Mouse (Mus musculus): ENCODE measurements around the gene Cntn1.

DNA sequence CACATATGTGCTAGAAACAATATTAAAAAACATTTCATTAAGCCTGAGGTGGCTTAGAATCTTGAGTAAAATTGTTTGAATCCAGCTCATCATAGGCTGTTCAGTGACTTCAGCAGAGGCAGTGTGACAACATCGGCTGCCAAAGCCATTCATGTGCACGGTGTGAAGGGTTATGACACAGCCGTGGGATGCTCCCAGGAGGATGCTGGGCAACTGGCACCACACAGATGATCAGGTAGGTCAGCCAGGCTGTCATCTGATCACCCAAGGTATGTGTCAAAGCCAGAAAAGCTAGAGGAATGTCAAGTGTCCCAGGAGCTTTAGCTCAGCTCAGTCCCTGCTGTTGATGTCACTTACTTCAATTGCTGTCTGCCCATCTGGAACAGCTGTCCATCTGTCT lies 49.5 kb upstream of the Cntn1 start:
- no peak for TF ChIP-seq EP300 (IDR thresholded peaks at IDR 0.05)
- TF ChIP-seq CTCF (IDR thresholded peaks at IDR 0.05): no peak

Data from lung, postnatal 0 days (tissue).